Mouse (Mus musculus) midbrain, embryonic 14.5 days (tissue): ENCODE measurements at regions not wholly inside any gene's neighbourhood (a gene's known extent, or its start where the extent isn't known, plus 50 kb on each side); places are given as distances from the start of the nearest gene placed in this dataset.
"Not testable (repeated sequence)": the region's sequence is repeated elsewhere in the genome, so short reads cannot be mapped to it uniquely, and the experiment has no call there.

Experiments used
- ATAC-seq: fragments of 200-750 bp; cut with Nextera tagmentation; 2 replicates; pipeline ENCODE4 v1.8.0; 2017; ENCODE audit warnings: moderate number of reproducible peaks, moderate library complexity; ENCODE audit not compliant: low FRiP score, low TSS enrichment
- DNase-seq: peaks from one replicate; pipeline ENCODE4 v3.0.0-alpha.2; 2015
- H3K27ac ChIP-seq: fragments of 300-500 bp; sonication (generic); replicated peaks from 2 replicates; pipeline ENCODE4 v1.5.1; 2014; ENCODE audit warnings: mild to moderate bottlenecking, low read depth, low read length, moderate library complexity
- H3K27me3 ChIP-seq: fragments of 300-500 bp; sonication (generic); 2 replicates; pipeline ENCODE4 v1.6.1; 2014; ENCODE audit warnings: low read length, control low read depth, mixed read lengths; ENCODE audit not compliant: control insufficient read depth, insufficient read depth
- H3K36me3 ChIP-seq: fragments of 300-500 bp; sonication (generic); 2 replicates; pipeline ENCODE4 v1.6.1; 2014; ENCODE audit warnings: low read length, control low read depth; ENCODE audit not compliant: control insufficient read depth, insufficient read depth
- H3K4me1 ChIP-seq: fragments of 300-500 bp; sonication (generic); 2 replicates; pipeline ENCODE4 v1.6.1; 2014; ENCODE audit warnings: mild to moderate bottlenecking, antibody characterized with exemption, low read length, control low read depth; ENCODE audit not compliant: control insufficient read depth, insufficient read depth
- H3K4me2 ChIP-seq: fragments of 300-500 bp; sonication (generic); 2 replicates; pipeline ENCODE4 v1.6.1; 2014; ENCODE audit warnings: mild to moderate bottlenecking, low read length, moderate library complexity
- H3K4me3 ChIP-seq: fragments of 300-500 bp; sonication (generic); replicated peaks from 2 replicates; pipeline ENCODE4 v1.5.1; 2014; ENCODE audit warnings: low read depth, low read length
- H3K9ac ChIP-seq: fragments of 300-500 bp; sonication (generic); replicated peaks from 2 replicates; pipeline ENCODE4 v1.6.1; 2014; ENCODE audit warnings: mild to moderate bottlenecking, low read length, moderate library complexity
- H3K9me3 ChIP-seq: fragments of 300-500 bp; sonication (generic); 2 replicates; pipeline ENCODE4 v1.6.1; 2016; ENCODE audit warnings: low read length, control low read depth, mixed read lengths; ENCODE audit not compliant: control insufficient read depth
- WGBS: fragments of 180-500 bp; shearing (Covaris S2); extraction: QIAGEN DNeasy Blood & Tissue Kit; methylation state at CpG from one replicate; pipeline ENCODE4 v1.1.7; 2014; 5-methylcytosine and 5-hydroxymethylcytosine counted together

DNA sequence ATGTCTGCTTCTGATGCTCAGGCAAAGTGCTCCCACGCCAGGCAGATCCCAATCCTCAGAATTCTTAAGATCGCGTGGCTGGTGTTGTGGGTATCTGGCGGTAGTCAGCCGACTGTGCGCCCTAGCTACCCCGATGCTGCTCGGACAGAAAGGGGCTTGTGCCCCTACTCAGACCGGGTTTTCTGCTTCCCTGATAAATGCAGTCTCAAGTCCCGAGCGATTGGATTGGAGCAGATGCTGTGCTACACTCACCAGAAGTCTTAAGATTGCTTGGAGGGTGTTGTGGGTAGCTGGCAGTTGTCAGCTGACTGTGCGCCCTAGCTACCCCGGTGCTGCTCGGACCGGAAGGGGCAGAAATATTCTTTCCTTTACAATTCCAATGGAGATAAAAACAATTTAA, 99.3 kb downstream of the Gm7489 start:
- ATAC-seq, H3K36me3 ChIP-seq, H3K4me1 ChIP-seq, DNase-seq, H3K27ac ChIP-seq, H3K27me3 ChIP-seq, H3K9me3 ChIP-seq, H3K9ac ChIP-seq, H3K4me3 ChIP-seq, H3K4me2 ChIP-seq: not testable (repeated sequence)
- WGBS = 95% methylated on average over 15 of the region's 15 CpGs

DNA sequence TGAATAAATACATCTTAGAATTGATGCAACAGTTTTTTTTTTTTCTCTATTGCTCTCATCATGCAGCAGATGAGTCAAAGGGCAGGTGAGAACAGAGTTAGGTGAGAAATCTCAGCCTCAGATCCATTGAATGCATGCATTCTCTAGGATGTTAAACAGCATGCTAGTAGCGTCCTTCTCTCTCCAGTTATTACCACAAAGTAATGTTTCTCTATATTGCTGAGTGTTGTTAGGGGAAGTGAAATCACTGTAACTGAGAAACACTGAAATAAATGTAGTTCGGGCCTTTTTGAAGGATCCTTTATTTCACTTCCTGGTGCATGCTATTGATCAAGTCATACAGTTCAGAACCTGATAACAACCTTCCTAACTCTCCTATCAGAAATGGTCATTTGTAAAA, 105.2 kb downstream of the Gm7489 start:
- Histone ChIP-seq H3K4me2 (no peak overlapping the region), H3K9ac (no peak overlapping the region), H3K27ac (no peak overlapping the region), H3K27me3 (no peaks in the 10 kb centered on the region), H3K4me3 (no peak overlapping the region), H3K36me3 (no peaks in the 10 kb centered on the region), H3K9me3 (no peaks in the 10 kb centered on the region), H3K4me1 (no peaks in the 10 kb centered on the region)
- 80% methylated on average over 2 of the region's 2 CpGs for WGBS
- no peak for DNase-seq
- ATAC-seq = no peak

DNA sequence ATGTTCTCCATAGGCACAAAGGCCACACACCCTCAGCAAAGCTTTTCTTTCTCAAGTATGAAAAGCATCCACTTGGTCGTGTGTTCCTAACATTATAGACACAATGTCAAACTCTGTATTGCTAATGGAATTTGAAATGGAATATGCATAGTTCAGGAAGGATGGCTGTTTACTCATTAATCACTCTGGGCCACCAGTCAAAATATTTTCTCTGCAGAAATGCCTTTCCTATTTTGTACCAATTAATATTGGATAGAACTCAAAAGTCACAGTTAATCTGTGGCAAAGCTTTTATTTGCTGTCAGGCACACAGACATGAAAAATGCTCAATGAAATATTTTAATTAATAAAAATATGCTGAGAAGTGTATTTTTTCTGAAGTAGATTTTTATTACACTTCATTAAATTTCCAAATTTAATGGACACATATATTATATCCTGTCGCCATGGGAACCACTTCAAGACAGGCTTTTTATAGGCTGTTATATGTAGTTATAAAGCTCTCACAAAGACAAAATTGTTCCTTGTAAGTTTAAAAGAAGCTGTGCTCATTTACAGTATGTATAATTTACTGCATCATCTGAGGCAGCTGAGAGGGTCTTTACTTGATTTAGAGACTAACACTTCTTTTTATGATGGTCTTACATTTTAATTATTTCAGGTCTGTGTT, 110.6 kb downstream of the Gm7489 start:
- H3K27ac ChIP-seq = no peak overlapping the region
- DNase-seq (no peak), ATAC-seq (no peak)
- no peaks in the 10 kb centered on the region for H3K27me3 ChIP-seq
- H3K9ac ChIP-seq = no peak overlapping the region
- no peaks in the 10 kb centered on the region for H3K9me3 ChIP-seq
- no peak overlapping the region for H3K4me3 ChIP-seq
- no peaks in the 10 kb centered on the region for H3K36me3 ChIP-seq
- 81% methylated on average over 2 of the region's 2 CpGs for WGBS
- no peak overlapping the region for H3K4me2 ChIP-seq
- no peaks in the 10 kb centered on the region for H3K4me1 ChIP-seq

DNA sequence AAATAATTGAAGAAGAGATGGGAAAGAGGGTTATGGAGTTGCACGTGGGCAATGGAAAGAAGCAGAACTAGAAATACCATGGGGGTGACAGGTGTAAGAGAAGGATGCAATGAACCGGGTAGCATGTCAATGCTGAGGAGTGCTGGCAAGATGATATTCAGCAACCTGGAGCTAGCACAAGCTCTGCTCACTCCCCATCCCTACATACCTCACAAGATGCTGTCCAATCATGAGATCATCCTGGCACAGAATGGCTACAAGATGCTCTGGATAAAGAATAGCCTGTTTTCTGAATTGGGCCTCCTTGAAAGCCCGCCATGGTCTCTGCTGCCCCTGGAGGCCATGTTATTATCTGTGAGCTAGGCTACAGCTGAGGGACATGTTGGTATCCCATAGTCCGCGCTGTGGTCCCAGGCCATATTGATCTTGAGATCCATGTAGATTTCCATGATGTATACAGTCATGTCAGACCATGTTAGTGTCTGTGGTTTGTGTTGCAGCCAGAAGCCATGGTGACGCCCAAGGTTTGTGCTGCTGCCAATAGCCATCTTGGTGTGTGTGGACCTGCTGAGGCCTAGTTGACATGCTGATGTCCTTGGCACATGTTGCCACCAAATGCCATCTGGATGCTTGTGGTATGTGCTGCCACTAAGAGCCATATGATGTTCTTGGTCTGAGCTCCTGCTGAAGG, 114.0 kb downstream of the Gm7489 start:
- Histone ChIP-seq H3K9ac (no peak overlapping the region), H3K36me3 (no peaks in the 10 kb centered on the region), H3K9me3 (no peaks in the 10 kb centered on the region), H3K4me2 (no peak overlapping the region), H3K4me1 (no peaks in the 10 kb centered on the region), H3K27me3 (no peaks in the 10 kb centered on the region), H3K27ac (no peak overlapping the region), H3K4me3 (no peak overlapping the region)
- no peak for DNase-seq
- ATAC-seq = no peak
- WGBS = 94% methylated on average over 6 of the region's 6 CpGs

DNA sequence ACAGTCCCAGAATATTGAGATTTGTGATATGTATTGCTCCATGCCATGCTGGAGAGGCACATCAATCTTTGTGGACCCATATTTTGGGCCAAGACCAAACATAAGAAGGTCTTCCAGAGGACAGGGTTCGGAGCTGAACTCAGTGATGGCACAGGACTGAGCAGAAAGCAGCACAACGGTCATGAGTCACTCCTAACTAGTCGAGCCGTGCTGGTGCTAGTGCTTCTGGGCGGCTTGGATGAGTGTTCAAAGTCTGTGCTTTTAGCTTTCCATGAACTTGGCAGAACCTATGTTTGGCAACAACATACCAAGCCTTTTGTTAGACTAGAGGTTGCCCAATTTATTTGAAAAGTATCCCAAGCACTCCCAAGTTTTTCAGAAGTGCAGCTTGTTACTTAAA, 149.1 kb downstream of the Gm7489 start:
- ATAC-seq = no peak
- 91% methylated on average over 5 of the region's 5 CpGs for WGBS

DNA sequence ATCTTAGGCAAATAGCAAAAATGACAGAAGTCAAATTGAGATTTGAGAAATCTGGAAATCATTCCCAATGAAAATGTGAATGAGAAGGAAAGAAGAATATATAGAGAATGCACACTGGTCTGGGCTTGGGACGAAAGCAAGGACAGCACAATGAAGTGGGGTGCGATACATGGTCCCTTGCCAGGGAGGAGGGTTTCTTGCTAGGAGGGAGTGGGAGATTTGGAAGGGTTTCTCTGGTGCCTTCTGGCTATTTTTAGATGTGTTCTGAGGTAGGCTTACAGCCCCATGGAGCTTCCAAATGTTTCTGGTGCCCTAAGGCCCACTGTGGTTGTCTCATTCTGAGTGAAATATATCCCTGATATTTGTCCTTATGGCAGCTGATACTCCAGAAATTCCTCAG, 166.0 kb downstream of the Gm7489 start:
- WGBS = 84% methylated on average over 2 of the region's 2 CpGs
- Histone ChIP-seq H3K27me3 (no peaks in the 10 kb centered on the region), H3K9me3 (no peaks in the 10 kb centered on the region), H3K36me3 (no peaks in the 10 kb centered on the region), H3K27ac (no peak overlapping the region), H3K4me2 (no peak overlapping the region), H3K4me1 (no peaks in the 10 kb centered on the region), H3K4me3 (no peak overlapping the region), H3K9ac (no peak overlapping the region)
- ATAC-seq (no peak), DNase-seq (no peak)

More for the DNA sequence above, 149.1 kb downstream of the Gm7489 start:
- no peaks in the 10 kb centered on the region for H3K4me1 ChIP-seq
- no peak overlapping the region for H3K4me2 ChIP-seq
- no peaks in the 10 kb centered on the region for H3K27me3 ChIP-seq
- no peak for DNase-seq
- no peak overlapping the region for H3K9ac ChIP-seq
- H3K27ac ChIP-seq = no peak overlapping the region
- no peaks in the 10 kb centered on the region for H3K9me3 ChIP-seq
- H3K36me3 ChIP-seq = no peaks in the 10 kb centered on the region
- no peak overlapping the region for H3K4me3 ChIP-seq

DNA sequence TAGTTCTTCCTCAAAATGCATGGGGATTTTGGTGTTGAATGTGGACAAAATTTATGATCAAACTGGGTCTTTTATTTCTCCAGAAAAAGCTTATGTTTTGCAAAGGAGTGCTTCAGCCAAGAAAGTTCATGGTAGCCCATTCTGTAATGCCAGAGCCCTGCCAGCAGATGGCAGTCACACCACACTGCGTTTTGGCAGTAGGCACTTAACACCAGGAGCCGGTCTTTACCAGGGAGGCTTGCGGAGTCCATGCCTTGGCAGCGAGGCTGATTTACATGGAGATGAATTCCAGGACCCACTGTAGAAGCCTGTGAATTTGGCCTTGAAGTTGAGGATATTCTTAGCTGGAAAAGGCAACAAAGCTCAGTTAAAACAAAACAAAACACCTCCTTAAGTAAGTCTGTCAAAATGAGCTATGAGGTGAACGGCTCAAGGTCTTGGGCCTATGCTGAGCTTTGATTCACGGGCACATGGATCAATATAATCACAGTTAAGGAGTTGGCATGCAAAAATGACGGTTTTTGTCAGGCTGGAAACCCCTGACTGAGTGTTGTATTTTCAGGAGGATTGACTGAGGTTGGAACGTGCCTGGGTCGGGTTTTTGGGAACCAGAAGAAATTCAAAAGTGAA, 185.4 kb downstream of the Gm7489 start:
- WGBS = 44% methylated on average over 9 of the region's 9 CpGs
- H3K4me2 ChIP-seq = no peak overlapping the region
- H3K36me3 ChIP-seq = no peaks in the 10 kb centered on the region
- H3K27me3 ChIP-seq = no peaks in the 10 kb centered on the region
- ATAC-seq (peak; percentile 77), DNase-seq (peak; percentile 90)
- no peak overlapping the region for H3K9ac ChIP-seq
- no peak overlapping the region for H3K4me3 ChIP-seq
- H3K4me1 ChIP-seq = no peaks in the 10 kb centered on the region
- H3K9me3 ChIP-seq = no peaks in the 10 kb centered on the region
- no peak overlapping the region for H3K27ac ChIP-seq

DNA sequence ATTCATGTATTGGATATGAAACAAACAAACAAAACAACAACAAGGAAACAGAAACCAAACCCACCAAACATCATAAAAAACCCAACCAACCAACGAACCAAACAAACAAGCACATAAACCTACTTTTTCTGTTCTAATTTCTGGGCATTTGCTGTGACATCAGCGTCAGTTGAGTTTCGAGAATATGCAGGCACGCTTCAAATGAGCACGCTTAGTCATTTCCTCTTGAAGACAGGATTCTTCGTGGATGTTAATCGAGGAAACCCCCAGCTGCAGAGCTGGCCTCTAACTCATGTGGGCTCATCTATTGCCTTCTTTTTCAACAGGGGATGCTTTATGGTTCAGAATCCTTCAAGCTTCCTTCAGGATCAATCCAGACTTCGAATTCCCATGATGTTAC, 187.0 kb downstream of the Gm7489 start:
- Histone ChIP-seq H3K36me3 (no peaks in the 10 kb centered on the region), H3K9me3 (no peaks in the 10 kb centered on the region), H3K4me3 (no peak overlapping the region), H3K9ac (no peak overlapping the region), H3K27ac (no peak overlapping the region), H3K4me2 (no peak overlapping the region), H3K27me3 (no peaks in the 10 kb centered on the region), H3K4me1 (no peaks in the 10 kb centered on the region)
- DNase-seq = no peak
- no peak for ATAC-seq
- WGBS = 86% methylated on average over 8 of the region's 8 CpGs

DNA sequence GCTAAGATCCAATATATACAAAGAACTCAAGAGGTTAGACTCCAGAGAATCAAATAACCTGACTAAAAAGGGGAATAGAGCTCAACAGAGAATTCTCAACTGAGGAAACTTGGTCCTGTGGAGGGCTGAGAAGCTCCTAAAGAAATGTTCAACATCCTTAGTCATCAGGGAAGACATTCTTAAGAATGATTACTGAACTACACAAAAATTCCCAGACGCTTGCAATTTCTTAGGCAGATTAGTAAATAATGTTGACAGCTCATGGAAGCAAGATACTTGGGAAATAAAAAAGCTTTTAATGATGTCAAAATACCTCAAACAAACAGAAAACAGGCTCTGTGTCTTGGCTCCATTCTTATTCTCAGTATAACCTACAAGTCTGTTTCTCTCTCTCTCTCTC, 206.6 kb downstream of the Gm7489 start:
- ATAC-seq (no peak), DNase-seq (no peak)
- Histone ChIP-seq H3K9me3 (no peaks in the 10 kb centered on the region), H3K27ac (no peak overlapping the region), H3K4me3 (no peak overlapping the region), H3K9ac (no peak overlapping the region), H3K27me3 (no peaks in the 10 kb centered on the region), H3K36me3 (no peaks in the 10 kb centered on the region), H3K4me2 (no peak overlapping the region), H3K4me1 (no peaks in the 10 kb centered on the region)
- WGBS = 86% methylated on average over 1 of the region's 1 CpGs
